Mouse (Mus musculus) lung, postnatal 0 days (tissue): ENCODE measurements at regions not wholly inside any gene's neighbourhood (a gene's known extent, or its start where the extent isn't known, plus 50 kb on each side); places are given as distances from the start of the nearest gene placed in this dataset.
"Not testable (repeated sequence)": the region's sequence is repeated elsewhere in the genome, so short reads cannot be mapped to it uniquely, and the experiment has no call there.

Source experiments
- ATAC-seq: fragments of 200-750 bp; cut with Nextera tagmentation; 2 replicates; pipeline ENCODE4 v1.8.0; 2017; ENCODE audit warnings: moderate library complexity
- DNase-seq: peaks from one replicate; pipeline ENCODE4 v3.0.0-alpha.2; 2016; ENCODE audit warnings: low spot score
- H3K27ac ChIP-seq: fragments of 300-500 bp; sonication (generic); 2 replicates; pipeline ENCODE4 v1.5.1; 2014; ENCODE audit warnings: antibody characterized with exemption, mild to moderate bottlenecking, low read length, mixed read lengths
- H3K27me3 ChIP-seq: fragments of 300-500 bp; sonication (generic); replicated peaks from 2 replicates; pipeline ENCODE4 v1.6.1; 2014; ENCODE audit warnings: low read length, mixed read lengths; ENCODE audit not compliant: insufficient read depth
- H3K36me3 ChIP-seq: fragments of 300-500 bp; sonication (generic); 2 replicates; pipeline ENCODE4 v1.6.1; 2014; ENCODE audit warnings: low read length, mixed read lengths; ENCODE audit not compliant: insufficient read depth
- H3K4me1 ChIP-seq: fragments of 300-500 bp; sonication (generic); 2 replicates; pipeline ENCODE4 v1.6.1; 2014; ENCODE audit warnings: antibody characterized with exemption, low read depth, low read length, mixed read lengths; ENCODE audit not compliant: insufficient read depth
- H3K4me2 ChIP-seq: fragments of 300-500 bp; sonication (generic); replicated peaks from 2 replicates; pipeline ENCODE4 v1.6.1; 2014; ENCODE audit warnings: low read depth, mild to moderate bottlenecking, low read length, moderate library complexity, mixed read lengths
- H3K4me3 ChIP-seq: fragments of 300-500 bp; sonication (generic); 2 replicates; pipeline ENCODE4 v1.5.1; 2014; ENCODE audit warnings: low read depth, low read length
- H3K9ac ChIP-seq: fragments of 300-500 bp; sonication (generic); replicated peaks from 2 replicates; pipeline ENCODE4 v1.6.1; 2014; ENCODE audit warnings: low read depth, mild to moderate bottlenecking
- H3K9me3 ChIP-seq: fragments of 300-500 bp; sonication (generic); 2 replicates; pipeline ENCODE4 v1.6.1; 2016; ENCODE audit warnings: low read length, mixed read lengths
- CTCF ChIP-seq: IDR thresholded peaks from 2 replicates; pipeline ENCODE4 v1.5.1; 2016; ENCODE audit warnings: antibody characterized with exemption, mild to moderate bottlenecking
- EP300 ChIP-seq: IDR thresholded peaks from 2 replicates; pipeline ENCODE4 v1.6.1; 2016; ENCODE audit warnings: antibody characterized with exemption, mild to moderate bottlenecking, control low read depth
- WGBS: fragments of 180-500 bp; shearing (Covaris S2); extraction: QIAGEN DNeasy Blood & Tissue Kit; methylation state at CpG from one replicate; pipeline ENCODE4 v1.1.7; 2014; 5-methylcytosine and 5-hydroxymethylcytosine counted together

- H3K9me3 ChIP-seq, ATAC-seq, H3K4me2 ChIP-seq, H3K27ac ChIP-seq, H3K9ac ChIP-seq, H3K4me1 ChIP-seq, H3K4me3 ChIP-seq, H3K36me3 ChIP-seq, H3K27me3 ChIP-seq, DNase-seq: not testable (repeated sequence)
- WGBS, result 73% methylated on average over 4 of the region's 4 CpGs
Measured at GRCm38 (mm10) chr3:22411976-22412660, 335.7 kb downstream of the Tbl1xr1 start.

GRCm38 (mm10) chr3:22438027-22438780, 361.8 kb downstream of the Tbl1xr1 start:
- WGBS, result 62% methylated on average over 9 of the region's 9 CpGs
- ATAC-seq, result peak; percentile 32; the same call in 1 of the 2 replicates

GRCm38 (mm10) chr3:22470542-22470941, 394.1 kb downstream of the Tbl1xr1 start:
- Histone ChIP-seq H3K4me2 (no peak overlapping the region), H3K9me3 (no peaks in the 10 kb centered on the region), H3K9ac (no peak overlapping the region), H3K36me3 (no peaks in the 10 kb centered on the region), H3K27ac (no peak overlapping the region), H3K4me3 (no peak overlapping the region), H3K4me1 (no peaks in the 10 kb centered on the region), H3K27me3 (no peaks in the 10 kb centered on the region)
- ATAC-seq, result no peak
- 82% methylated on average over 5 of the region's 5 CpGs for WGBS
- TF ChIP-seq CTCF, result no peak
- no peak for TF ChIP-seq EP300
- no peak for DNase-seq

More at GRCm38 (mm10) chr3:22438027-22438780, 361.8 kb downstream of the Tbl1xr1 start:
- H3K36me3 ChIP-seq, result no peaks in the 10 kb centered on the region
- H3K9ac ChIP-seq, result no peak overlapping the region
- no peak for TF ChIP-seq CTCF
- peak; percentile 39; the same call in 1 of the 2 replicates for TF ChIP-seq EP300
- H3K4me1 ChIP-seq, result no peaks in the 10 kb centered on the region
- no peaks in the 10 kb centered on the region for H3K27me3 ChIP-seq
- no peak overlapping the region for H3K4me2 ChIP-seq
- no peaks in the 10 kb centered on the region for H3K9me3 ChIP-seq
- no peak overlapping the region for H3K4me3 ChIP-seq
- no peak overlapping the region for H3K27ac ChIP-seq
- DNase-seq, result peak; percentile 33

DNA sequence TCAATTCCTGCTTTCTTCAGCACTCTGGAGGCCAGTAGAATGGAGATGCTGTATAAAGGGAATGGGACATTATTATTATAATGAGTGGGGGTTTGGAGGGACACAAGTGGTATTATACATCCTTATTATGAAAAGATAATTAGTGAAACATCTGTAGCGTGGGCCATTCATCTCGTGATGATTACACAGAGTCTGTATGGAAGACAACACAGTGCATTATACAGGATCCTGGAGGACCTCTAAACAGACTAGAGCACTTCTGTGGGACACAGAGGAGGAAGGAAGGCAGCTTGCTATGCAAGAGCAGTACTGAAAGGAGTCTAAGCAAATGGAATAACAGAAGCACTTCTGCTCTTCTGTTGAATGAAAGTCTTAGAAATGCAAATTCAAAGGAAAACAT, 416.1 kb downstream of the Tbl1xr1 start:
- TF ChIP-seq EP300, result no peak
- TF ChIP-seq CTCF, result no peak
- no peak for ATAC-seq
- no peak overlapping the region for H3K4me3 ChIP-seq
- no peak overlapping the region for H3K4me2 ChIP-seq
- H3K9ac ChIP-seq, result no peak overlapping the region
- WGBS, result 74% methylated on average over 2 of the region's 2 CpGs
- H3K27ac ChIP-seq, result no peak overlapping the region
- no peaks in the 10 kb centered on the region for H3K27me3 ChIP-seq
- no peaks in the 10 kb centered on the region for H3K36me3 ChIP-seq
- DNase-seq, result no peak
- no peaks in the 10 kb centered on the region for H3K4me1 ChIP-seq
- H3K9me3 ChIP-seq, result no peaks in the 10 kb centered on the region
